Mouse (Mus musculus): ENCODE data around the gene Foxf1.

Gene Foxf1

GRCm38 (mm10) chr8:121082218-121083092 lies 1.7 kb upstream of the Foxf1 start:
- DNase-seq: no peak

DNA sequence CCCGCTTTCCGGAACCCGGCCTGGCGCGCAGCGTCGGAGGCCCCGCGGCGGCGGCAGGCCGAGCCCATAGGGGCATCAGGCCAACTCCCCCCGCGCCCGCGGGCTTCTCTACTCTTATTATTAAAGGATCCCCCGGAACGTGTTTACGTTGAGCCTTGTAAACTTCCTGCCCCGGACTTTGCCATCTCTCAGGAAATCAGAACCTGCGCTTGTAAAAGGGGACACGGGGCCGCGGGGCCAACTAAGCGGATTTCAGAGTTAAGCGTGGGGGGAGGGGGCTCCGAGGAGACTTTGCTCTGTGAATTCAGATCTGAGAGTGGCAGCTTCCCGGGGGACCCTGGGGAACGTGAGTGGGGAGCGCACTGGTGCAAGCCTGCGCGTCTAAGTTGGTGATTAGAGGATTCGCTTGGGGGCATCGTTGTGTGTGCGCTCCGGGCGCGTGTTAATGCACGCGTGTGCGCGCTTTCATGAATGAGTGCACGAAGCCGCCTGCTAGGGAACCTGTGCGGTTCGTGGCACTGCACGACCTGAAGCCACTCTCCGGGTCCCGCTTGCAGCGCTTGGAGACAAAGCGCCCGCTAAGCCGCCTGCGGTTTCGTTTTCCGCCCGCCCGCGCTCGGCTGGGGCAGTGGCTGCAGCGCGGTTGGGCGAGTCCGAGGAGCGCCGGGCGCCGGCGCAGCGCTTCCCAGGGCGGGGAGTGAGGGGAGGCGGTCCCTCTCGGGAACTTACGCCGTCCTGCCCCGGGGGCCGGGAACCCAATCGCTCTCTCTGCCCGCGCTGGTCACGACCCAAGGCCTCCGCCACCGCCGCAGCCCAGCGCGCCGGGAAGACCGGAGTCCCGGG lies 872 bp upstream of the Foxf1 start:
- DNase-seq: peak in 1 of 2 experiments; percentile 17

- DNase-seq: no peak
Observed at GRCm38 (mm10) chr8:121083936-121084209, 313 bp upstream of the Foxf1 start.

DNA sequence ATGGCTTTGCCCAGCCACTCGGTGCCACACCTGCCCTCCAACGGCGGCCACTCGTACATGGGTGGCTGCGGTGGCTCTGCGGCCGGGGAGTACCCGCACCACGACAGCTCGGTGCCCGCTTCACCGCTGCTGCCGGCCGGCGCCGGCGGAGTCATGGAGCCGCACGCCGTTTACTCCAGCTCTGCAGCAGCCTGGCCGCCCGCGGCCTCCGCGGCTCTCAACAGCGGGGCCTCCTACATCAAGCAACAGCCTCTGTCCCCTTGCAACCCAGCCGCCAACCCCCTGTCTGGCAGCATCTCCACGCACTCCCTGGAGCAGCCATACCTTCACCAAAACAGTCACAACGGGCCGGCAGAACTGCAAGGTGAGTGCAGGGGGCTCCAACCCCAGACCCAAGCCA lies 825 bp downstream of the Foxf1 start:
- no peak for DNase-seq

DNA sequence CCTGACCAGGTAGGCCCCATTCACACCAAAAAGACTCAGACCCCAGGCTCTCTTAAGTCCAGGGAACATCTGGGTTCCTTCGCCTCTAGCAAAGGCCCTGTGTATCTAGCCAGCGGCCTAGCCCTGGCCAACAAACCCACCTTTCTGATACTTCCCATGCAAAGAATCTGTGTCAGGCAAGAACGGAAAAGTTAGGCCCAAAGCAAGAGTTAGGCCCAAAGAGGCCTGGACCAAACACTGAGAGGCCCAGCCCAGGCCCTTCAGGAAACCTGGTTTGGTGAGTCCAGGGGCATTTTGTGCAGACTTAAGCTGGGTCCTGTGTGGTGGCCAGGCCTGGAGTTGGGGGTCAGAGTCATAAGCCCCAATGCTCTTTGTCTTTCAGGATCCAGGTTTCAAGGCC lies 1.4 kb downstream of the Foxf1 start:
- DNase-seq: no peak

GRCm38 (mm10) chr8:121086004-121086900 lies 2.1 kb downstream of the Foxf1 start:
- DNase-seq: no peak

GRCm38 (mm10) chr8:121088281-121088680 lies 4.1 kb downstream of the Foxf1 start:
- no peak for DNase-seq

DNA sequence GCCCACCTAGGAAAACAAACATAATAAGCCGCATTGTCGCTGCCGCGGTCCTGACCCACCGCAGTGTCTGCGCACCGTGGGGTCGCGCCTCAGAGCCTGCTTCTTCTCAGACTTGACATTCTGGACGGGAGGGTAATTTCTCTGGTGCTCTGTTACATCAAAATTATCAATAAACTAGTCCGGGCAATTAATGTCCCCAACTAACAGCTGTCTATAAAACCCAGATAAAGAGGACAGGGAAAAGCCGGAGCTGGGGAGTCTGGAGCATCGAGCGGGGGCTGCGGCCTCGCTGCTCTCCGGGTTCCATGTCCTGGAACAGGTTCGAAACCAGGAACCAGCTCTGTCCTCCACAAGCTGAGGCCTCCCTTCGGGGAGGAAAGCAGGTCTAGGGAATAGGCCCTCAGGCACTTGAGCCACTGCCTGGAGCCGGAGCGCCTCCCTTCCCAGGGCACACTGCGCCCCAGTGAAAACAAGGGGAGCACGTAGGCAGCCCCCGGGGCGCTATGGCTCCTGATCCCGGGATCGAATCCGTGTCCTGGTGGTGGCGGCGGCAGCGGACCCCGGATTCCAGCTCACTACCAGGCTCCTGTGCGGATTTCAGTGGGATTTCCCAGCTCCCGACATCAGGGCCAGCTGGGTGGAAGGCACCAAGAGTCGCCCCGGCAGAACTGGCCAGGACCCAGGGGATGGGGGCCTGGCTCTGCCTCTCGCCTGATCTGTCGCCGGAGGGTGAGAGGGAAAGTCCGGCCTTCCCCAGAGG lies 4.9 kb downstream of the Foxf1 start:
- no peak for DNase-seq

DNA sequence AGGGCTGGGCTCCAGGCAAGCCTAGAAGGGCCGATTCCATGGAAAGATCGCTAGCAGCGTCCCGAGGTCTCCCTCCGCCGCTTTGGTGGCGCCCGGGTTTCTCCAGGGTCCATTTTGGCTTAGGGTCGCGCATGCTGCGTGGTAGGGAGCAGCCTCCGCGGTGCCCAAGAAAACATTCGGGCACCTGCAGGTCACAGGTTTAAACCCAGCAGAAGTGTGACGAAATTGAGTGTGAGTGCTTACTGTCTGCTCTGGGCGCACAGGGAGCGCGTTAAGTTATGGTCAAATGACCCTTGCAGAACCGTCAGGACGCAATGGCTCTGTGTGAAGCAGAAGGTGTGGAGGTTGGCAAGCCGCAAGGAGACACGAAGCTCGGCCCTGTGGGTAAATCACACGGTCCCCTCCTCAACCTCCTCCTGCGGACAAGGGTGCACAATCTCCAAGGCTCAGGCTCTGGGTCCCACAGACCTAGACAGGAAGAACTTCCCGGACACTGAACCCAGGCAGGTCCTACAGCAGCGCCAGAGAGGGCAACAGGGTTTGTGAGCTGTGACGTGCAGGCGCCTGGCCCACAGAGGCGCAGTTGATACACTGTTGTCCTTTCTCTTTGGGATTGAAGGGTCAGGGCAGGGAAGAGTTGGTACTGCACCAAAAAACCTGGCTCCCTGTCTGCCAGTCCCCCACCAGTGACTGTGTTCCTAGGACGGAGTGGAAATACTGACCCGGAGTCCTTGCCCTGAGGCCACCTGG lies 5.6 kb downstream of the Foxf1 start:
- no peak for DNase-seq

GRCm38 (mm10) chr8:121090716-121091115 lies 6.5 kb downstream of the Foxf1 start:
- DNase-seq: no peak

GRCm38 (mm10) chr8:121092141-121092540 lies 8.0 kb downstream of the Foxf1 start:
- no peak for DNase-seq

- DNase-seq: peak; percentile 47 to 74
Observed at GRCm38 (mm10) chr8:121092627-121093026, 8.4 kb downstream of the Foxf1 start.

DNA sequence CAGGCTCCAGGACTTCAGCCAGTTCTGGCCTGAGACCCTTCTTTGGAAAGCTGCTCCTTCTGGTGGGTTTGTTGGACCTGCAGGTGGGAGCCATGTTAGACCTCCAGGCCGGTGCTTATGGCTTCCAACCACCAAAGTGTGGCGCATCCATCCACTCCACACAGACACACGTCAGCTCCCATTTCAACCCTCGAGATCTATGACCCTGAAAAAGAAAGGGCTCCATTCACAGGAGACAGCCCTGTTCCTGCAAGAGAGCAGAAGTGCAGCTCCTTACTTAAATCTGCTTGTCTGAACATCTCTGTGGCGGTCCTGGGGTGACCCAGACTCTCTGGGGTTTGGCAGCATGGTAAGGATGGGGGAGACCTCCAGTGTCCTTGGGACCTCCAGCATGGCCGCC lies 9.3 kb downstream of the Foxf1 start:
- DNase-seq: no peak

GRCm38 (mm10) chr8:121104049-121104818 lies 20.0 kb downstream of the Foxf1 start:
- DNase-seq: peak; percentile 41 to 75

DNA sequence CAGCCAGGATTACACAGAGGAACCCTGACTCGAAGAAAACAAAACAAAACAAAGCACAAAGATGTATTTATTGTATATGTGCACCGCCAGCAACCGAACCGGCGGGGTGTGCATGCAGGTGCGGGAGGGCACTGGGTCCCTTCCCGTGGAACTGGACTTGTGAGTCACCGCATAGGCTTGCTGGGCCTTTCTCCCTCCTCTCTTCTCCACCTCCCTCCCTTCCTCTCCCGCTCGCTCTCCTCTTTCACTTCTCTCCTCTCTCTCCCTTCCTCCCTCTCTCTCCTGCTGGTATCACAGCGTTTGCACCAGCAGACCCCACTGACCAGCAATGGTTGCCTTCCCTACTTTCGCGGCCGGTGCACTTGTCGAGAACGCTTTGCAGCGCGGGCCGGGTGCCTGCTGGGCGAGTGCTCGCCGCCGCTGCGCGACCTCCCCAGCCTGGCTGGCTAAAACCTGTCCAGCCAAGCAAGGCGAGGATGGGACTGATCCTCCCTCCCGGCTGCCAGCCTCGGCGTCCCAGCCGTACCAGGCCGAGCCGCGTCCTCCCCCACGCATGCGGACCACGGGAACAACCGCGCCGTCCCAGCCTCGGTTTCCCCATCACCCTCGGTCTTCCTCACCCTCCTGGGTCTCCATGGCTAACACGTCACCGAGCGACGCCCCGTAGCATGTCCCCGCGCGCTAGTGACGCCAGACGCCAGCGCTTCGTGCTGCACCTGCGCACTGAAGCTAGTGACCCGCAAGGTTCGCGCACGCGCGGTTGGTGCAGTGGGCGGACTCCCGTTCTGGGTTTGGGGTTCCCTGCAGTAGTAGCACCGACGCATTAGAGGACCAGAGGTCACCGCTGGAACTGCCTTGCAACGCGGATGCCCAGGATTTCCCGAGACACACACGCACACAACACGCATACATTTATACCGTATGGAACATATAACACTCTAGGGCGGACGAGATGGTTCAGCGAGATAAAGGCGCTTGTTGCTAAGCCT lies 23.8 kb downstream of the Foxf1 start, which contains the start of gene Mthfsd:
Mthfsd (minus strand) TSS at position 725 of the 989 bp plus-strand sequence.
- peak; percentile 98 to 99 for DNase-seq

DNA sequence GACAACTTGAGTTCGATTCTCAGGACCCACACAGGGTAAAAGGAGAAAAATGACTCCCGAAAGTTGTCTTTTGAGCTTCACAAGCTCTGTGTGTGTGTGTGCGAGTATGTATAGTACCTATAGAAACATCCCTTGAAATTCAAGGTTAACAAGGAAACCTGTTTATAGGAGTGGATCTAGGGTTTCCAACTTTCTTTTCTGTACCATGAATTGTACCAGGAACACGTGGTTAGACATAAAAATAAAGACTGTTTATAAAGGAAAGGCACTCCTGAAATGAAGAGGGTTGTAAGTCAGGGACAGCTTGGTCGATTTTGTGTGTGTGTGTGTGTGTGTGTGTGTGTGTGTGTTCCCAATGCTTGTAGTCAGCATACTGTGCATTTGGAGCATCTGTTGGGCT lies 24.5 kb downstream of the Foxf1 start:
- no peak for DNase-seq

GRCm38 (mm10) chr8:121111145-121111907 lies 27.1 kb downstream of the Foxf1 start:
- peak in 1 of 2 experiments; percentile 55 for DNase-seq

- peak; percentile 88 to 96 for DNase-seq
Observed at GRCm38 (mm10) chr8:121113261-121113660, 29.1 kb downstream of the Foxf1 start.

Measured in spleen, adult 18-20 months (tissue).